Mouse (Mus musculus) induced T-regulatory cell, adult 2 months (primary cell): ENCODE measurements around the gene Tet3.
A peak's percentile ranks its signal among the peaks of the same experiment; 100 is the strongest.

Experiments
- DNase-seq: peaks from one replicate; pipeline ENCODE4 v3.0.0-alpha.2; 2012; ENCODE audit warnings: low read depth

The Tet3 gene

DNA sequence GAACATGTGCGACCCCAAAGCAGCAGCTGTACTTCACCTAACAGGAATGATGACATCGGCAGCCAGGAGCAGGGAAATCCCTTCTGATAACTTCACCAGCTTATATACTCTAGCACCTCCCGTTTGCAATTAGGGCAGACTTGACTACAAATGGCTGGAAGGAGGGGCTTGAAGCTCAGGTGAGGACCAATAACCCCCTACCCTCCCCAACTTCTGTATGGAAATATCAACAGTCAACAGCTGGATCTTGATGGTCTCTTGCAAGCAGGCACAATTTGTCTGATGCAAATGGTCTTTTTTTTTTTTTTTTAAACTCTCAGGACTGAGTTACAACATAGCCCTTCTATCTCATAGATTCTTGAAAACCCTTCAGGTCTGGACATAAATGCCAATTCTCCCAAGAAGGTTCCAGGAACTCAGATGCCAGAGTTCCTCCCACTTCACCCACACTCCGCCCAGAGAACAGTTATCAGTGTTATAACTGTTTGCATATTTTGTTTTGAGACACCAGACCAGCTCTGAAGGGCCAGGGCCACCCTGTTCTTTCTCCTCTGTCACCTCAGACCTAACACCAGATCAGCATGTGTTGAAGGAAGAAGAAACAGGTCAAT is at the start of gene Tet3:
Gene Tet3, minus strand, starts transcription at position 51 of the 611 bp plus-strand sequence.
- DNase-seq: no peak

DNA sequence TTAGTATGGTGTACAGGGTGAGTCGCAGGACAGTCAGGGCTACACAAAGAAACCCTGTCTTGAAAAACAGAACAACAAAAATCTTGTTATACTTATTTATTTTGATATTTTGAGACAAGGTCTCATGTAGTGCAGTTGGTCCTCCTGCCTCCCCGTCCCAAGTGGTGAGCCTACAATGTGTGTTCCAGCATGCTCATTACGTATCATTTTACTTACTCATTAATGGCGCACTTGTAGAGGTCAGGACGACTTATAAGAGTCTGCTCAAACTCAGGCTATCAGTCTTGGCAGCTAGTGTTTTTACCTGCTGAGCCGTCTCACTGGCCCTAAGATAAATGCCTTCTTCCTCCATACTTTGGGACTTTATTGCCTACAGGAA is 48.3 kb upstream of the Tet3 start:
- DNase-seq: no peak

DNA sequence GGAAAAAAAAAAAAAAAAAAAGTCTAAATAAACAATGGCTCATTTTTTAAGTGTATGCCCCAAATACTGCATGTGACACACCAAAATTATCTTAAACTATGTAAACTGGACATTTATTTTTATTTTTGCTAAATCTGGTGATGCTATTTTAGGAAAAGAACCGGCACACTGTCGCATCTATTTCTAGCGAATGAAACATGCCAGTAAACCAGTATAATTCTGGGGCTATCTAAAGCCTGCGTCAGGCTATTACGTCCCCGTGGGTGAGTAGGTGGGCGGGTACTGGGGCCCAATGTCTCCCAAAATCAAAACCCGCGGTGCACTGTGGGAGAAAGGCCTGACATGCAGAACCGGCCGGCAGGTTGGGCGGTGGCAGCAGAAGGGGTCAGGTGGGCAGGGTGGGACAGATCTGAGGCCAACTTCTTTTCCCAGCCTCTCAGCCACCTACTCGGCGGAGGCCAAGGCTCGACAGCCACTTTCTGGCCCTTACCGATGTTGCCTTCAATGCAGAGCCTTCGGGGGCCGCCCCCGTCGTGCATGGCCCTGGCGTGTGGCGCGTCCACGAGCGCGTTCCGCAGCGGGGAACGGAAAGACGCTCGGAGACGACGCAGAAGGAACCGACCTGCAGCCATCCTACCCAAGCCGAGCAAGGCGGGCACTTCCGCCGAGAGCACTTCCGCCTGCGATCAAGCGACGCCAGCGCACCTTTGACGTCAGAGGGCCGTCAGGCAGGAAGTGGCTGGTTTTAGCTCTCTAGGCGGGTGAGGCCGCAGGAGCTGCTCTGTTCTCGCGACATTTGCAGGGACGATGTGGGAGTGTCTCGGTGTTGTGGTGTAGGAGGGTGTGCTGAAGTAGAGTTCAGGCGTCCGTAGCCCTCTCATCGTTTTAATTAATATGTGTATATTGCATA is 47.6 kb upstream of the Tet3 start, which contains the start of gene Dguok:
Gene Dguok, minus strand, starts transcription at position 712 of the 910 bp plus-strand sequence.
- peak; percentile 99 for DNase-seq

DNA sequence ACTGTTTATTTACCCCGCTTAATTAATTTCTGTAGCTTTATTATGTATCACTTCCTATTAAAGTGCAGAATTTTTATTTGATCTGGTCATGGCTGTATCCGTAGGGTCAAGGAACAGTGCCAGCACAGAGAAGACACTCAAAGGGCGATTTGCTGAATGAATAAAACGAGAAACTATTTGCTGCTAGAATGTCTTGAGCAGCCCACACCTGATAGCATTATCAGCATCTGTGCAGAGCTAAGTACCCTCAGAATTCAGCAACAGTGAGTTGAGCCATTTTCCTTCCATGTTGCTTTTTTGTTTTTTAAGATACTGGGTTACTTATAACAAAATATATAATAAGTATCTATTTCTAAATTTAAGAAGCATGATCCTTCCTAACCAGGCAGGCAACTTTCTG is 46.7 kb upstream of the Tet3 start:
- peak; percentile 32 for DNase-seq

DNA sequence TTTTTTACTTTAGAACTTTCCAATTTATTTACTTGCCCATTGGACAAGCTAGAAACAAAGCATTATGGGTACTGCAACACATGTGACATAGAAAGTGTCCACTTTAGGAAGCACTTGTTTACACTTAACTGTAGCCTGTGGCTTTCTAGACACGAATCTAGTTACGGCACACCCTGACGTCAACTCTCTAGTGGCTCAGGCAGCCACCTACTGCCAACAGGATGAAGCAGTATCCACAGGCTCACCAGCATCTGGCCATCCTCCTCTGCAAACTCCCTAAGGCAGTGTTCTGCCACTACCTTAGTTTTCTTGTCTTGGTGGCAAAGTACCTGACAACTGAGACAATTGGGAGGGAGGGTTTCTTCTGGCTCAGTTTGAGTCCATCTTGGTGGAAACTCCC is 44.5 kb upstream of the Tet3 start:
- DNase-seq: peak; percentile 46

DNA sequence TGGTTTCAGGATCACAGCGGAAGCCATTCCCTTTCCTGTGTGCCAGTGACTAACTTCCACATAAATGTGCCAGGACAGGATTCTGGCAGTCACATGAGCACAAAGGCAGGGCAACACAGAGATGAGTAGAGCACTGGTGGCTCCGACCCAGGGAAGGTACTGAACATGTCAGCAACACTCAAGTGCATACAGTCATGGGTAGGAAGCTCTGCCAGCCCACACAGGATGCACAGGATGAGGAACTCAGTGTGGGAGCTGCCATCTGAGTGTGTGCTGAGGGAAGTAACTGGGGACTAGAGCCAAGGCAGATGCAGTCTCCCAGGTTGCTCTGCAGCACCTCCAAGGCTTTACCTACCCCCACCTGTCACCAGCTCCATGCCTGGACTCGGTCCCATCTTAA is 43.8 kb upstream of the Tet3 start:
- peak; percentile 29 for DNase-seq

DNA sequence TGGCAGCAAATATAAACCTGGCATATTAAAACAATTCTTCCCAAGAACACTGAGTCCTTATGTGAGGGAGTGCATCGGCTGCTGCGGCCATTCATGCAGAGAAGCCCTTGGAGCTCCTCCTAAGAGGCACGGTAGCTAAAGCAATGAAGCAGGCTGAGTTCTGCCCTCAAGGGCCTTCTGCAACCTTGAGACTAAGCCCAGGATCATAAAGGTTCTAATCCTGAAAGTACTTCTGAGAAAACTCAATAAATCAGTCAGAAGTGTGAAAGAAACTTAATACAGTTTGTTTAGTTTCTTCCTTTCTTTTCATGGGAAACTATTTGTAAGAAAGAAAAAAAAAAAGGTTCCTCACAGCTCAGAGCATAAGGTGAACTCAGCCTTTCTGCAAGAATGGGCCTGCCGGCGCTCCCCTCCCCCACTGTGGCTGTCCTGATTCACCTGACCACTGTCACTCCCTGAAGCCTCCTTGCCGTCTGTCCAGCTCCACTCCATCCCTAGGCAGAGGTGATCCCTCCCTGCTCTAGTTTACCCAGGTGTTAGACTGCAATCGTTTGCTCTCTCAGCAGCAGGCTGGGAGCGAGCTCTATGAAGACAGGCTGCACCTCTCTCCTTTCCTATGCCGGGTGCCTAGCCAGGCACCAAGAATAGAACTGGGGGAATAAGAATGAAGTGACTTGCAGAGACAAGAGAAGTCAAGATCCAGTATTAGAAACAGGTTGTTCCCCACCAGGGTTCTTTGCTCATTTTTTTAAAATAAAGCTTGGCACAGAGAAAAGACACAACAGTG is 42.8 kb upstream of the Tet3 start:
- DNase-seq: no peak

DNA sequence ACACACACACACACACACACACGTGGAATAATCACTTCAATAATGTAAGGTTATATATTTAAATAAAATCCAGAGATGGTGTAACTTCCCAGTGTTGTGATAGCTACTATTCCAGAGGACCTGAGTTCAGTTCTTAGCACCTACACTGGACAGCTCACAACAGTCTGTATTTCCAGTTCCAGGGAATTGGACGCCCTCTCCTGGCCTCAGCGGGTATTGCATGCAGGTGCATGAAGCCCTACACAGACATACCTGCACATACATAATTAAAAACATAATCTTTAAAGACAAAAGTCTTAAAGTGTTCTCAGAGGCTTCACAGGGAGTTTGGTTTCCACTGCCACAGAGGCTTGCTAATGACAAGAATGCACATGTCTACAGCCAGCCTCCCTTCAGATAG is 41.6 kb upstream of the Tet3 start:
- peak; percentile 58 for DNase-seq

DNA sequence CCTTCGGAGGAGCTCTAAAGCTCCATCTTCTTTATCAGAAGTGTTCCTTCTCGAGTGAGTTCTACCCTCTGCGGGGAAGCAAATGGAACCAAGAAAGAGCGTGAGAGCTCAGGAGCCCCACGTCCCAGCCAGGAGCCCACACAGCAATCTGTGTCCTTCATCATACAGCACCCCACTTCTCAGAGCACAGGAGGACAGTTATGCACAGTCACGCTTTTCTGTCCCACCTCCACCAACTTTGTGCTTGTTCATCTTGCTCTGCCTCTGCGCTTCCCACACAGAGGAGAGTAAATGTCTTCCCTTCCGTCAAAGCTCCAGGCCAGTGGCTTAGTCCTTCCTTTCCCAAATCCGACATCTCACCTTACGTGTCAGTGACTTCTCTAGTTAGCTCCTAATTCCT is 40.2 kb upstream of the Tet3 start:
- no peak for DNase-seq

DNA sequence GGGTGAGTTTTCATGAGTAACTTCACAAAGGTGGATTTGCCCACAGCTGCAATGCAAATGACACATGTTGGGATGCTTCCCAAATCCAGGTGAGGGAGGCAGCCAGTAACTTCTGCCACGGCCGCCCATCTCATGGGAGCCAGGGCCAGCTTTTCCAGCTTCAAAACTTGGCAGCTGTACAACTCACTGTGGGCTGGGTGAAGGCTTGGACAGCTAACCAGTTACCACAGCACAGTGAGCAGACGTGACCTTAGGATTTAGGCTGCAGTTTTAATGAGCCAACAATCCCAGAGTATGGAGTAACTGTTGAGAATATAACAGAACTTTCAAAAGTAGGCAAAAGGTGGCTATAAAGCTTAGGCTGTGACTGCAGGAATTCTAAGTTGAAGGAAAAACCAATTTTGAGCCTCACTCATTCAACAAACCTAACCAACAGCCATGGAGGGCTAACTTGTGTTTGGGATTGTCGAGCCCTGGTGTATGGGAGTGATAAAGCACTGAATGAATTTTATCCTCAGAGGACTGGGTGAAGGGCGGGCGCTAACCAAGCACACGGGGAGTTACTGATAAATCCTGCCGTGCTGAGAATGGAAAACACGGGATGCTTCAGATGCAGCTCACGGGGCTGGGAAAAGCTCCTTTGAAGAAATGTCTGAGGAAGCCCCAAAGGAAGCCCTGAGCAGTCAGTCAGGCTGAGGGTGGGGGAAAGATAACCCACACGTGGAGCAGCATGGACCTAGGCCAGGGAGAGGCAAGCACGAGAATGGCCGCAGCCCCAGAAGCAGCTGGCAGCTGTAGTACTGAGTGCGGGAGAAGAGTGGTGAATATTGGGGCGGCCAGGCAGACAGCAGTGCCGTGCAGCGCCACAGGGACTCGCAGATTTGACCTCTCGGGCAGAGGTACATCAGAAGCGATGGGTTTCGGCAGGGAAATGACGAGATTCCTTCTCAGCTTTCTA is 38.1 kb upstream of the Tet3 start:
- no peak for DNase-seq

DNA sequence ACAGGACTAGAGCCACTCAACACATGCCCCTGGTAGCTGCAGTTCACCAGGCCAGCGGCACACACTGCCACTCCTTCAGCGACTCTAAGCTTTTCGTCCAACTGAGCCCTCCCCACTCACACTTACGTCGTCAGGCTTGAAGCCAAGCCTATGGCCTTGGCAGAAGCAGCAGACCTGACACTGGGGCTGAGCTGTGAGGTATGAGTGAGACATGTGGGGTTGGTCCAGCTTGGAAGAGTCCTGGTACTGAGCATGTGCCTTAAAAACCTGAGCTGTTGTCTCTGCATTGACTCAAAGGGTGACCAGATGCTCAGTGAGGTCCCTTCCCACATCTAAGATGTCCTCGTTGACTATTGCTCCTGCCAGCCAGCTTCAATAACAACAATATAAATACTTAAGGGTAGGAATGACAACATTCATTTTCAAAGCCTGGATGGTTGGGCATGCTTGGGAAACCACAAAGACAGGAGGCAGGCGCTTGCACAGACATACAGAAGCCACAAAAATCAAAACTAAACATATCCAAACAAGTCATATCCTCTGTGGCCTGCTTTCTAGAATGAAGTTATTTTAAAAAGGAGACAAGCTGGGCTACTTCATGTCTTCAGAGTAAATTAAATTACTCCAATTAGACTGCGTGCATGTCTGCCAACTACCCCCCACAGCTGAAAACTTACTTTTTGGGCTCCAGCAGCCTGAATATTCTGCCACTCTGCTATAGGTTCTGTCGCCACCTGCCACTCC is 37.3 kb upstream of the Tet3 start:
- no peak for DNase-seq

DNA sequence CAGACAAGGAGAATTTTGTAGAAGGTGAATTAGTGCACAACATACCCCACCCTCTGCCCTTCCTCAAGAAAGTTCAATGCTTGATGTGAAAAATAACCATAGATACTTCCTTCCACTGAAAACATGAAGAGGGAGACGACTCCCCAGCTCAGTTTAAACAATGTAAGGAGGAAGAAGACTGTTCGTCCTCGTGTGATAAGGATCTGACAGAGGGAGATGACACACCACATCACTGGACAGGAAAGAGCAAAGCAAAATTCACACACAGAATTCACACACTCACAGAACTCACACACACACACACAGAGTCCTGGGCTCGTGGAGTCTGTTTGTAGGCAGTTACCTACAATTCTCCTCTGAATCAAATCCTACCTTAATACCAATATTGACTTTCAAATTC is 31.7 kb upstream of the Tet3 start:
- no peak for DNase-seq

DNA sequence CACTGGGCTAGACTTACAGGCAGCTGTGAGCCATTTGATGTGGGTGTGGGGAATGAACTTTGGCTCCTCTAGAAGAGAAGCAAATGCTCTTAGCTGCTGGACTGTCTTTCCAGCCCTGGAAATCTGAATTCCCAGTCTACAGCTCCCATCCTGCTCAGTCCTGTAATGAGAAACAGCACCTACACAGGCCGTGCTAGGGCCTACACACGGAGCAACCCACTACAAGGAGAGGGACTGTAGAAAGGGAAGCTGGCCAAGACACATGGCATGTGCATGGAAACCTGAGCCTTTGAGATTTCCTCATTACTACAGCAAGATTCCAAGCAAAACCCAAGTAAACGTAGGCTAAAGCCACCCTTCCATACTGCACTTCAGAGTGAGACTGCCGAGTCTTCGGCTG is 29.3 kb upstream of the Tet3 start:
- DNase-seq: no peak

DNA sequence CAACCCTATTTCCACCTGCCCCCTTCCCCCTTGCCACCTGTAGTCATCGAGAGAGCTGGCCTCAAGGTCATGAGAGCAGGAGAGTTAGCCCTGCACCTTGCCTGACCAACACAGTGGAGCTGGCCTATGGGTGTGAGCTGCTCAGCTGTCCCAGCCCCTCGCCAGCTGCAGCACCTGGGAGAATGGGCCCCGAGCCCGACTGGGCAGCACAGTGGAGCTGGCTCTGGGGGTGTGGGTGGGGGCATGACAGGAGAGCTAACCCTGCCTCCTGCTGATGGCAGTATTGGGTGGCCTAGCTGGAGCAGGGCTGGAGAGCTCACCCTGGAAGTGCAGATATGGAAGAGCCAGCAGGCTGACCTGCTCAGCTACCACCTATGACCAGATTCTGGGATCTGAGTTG is 28.4 kb upstream of the Tet3 start:
- no peak for DNase-seq

DNA sequence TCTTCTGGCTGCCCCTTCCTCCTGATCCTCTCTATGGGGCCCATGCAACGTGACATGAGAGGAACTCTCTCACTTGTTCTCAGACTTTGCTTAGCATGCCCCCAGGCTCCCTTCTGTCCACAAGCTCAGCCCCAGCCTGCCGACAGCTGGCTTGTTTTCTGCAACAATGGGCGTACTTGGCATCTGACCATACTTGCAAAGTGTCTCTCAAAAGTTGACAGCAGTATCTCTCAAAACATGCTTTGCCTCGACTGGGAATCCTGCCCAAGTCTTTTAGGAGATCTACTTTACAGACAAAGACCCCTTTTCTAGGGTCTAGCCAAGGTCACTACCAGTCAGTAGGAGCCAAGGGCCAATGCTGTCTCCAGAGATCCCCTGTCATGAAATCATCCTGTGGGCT is 27.0 kb upstream of the Tet3 start:
- DNase-seq: no peak

DNA sequence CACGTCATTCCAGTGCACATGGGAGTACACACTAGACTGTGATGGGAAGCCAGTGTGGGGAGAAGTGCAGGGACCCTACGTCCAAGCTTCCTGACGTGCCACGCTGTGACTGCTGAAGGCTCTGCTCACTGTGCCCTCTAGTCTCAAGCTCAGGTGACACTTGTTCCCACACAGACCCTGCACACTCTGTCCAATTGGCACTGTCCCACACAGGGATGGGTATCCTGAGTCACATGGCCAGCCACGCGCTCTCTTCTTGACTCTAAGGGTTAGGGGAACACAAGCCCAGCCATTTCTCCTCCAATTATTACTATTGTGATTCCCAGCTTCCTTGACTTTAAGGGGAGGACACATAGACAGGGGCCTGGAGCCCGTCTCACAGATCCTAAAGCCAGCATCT is 24.9 kb upstream of the Tet3 start:
- no peak for DNase-seq

DNA sequence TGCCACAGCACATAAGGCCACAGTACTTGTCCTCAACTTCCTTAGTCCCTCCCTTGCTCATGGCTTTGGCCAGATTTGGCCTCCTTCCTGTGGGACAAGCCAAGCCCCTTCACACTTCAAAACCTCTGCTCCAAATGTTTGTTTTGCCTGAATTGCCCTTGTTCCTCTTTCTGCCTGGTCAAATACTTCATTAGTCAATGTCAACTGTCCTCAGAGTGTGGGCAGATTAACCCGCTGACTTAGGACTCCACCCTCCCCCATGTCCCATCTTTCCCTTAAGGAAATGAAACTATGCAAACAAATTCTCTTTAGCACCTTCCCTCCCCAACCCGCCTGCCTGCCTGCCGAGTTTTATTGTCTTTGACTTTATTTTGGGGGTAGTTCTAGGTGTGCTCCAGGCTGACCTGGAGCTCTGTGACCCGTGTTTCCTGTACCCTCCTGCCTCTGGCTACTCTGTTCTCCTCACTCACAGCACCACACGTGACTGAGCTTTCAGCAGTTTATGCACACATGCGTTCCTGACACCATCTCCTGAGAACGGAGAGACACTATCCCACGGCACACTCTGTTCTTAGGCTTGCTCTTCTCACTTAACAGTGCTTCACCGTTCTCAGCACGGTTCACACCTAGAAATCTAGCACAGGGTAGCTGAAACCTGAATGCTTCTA is 23.7 kb upstream of the Tet3 start:
- no peak for DNase-seq

DNA sequence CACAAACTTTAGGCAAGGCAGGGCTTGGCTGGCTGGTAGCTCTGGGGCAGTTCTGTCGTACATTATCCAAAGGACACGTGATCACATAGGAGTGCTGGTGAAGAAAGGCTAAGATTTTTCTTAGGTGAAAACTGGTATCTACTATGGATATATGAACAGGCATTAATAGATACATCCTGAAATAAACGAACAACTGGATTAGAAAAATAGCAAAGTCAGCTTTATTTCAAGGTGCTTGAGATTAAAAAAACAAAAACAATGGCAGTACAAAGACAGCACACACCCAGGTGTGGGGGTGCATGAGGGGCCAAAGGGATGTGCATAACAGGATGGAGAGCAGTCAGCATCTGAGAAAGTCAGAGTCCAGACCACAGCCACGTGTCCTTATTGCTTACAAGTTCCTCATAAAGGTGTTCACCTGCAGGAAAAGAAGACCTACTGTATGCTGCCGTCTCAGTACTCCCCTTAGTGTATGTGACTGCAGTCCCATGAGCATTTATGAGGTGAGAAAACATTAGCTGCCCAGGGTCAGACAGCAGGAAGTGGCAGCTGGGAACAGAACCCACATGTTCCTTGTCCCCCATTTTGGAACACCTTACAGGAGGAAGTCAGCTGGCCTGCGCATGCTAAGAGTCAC is 21.3 kb upstream of the Tet3 start:
- no peak for DNase-seq

DNA sequence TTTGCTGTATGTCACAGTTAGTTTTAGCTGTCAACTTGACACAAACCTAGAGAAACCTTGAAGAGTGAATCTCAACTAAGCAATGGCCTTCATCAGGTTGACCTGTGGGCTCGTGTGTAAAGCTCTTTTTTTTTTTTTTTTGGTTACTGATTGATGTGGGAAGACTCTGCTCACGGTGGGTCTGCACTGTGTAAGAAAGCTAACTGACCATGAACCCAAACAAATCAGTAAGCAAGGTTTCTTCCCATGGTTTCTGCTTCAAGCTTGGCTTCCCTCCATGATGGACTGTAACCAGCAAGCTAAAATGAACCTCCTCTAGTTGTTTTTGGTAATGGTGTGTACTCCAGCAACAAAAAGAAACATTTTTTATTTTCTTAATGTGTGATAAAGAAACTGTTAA is 20.3 kb upstream of the Tet3 start:
- DNase-seq: no peak

DNA sequence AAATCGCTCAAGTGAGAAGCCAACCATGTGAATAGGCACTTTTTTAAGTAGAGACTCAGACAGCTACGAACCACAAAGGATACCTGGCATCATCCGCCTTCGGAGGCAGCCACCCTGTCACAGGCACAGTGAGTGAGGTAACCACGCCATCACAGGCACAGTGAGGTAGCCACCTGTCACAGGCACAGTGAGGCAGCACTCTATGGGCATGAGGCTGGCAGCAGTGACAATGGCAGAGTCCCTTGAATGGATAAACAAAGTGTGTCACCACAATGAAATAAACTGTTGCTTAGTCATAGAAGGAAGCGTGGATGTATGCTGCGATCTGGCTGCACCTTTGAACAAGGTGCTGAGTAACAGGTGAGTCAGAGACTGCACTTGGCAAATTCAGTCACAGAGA is 19.7 kb upstream of the Tet3 start:
- DNase-seq: no peak
